Mouse (Mus musculus) MEL (cell line): ENCODE results near the gene Rtn4rl1. TPM values are rescaled to one million over a fixed set of nuclear protein-coding genes. Genes with fewer than 3 reads are reported as not detected.

Experiments used
- DNase-seq: peaks from one replicate; pipeline ENCODE4 v3.0.0; 2011; ENCODE audit warnings: low read depth, low spot score
- H3K27ac ChIP-seq: 2 replicates; pipeline ENCODE4 v1.5.1; 2012; ENCODE audit warnings: low read depth, mild to moderate bottlenecking, control low read depth, low read length, moderate library complexity; ENCODE audit not compliant: control insufficient read depth
- H3K27me3 ChIP-seq, 2 experiments: fragments of 150-350 bp in 1 of 2; sonication (generic) in 1 of 2; 2 replicates each; pipeline ENCODE4 v1.6.1; 2012; ENCODE audit warnings: low read length in 2 of 2, mild to moderate bottlenecking in 2 of 2, improper control_type of control experiment in 1 of 2, moderate library complexity in 1 of 2; ENCODE audit not compliant: insufficient read depth in 2 of 2, control insufficient read depth in 1 of 2
- H3K36me3 ChIP-seq, 2 experiments: 2 replicates each; pipeline ENCODE4 v1.6.1; 2012 to 2014; ENCODE audit warnings: low read length in 2 of 2, improper control_type of control experiment in 1 of 2, inconsistent platforms in 1 of 2, mild to moderate bottlenecking in 1 of 2; ENCODE audit not compliant: insufficient read depth in 2 of 2, control insufficient read depth in 1 of 2
- H3K4me1 ChIP-seq, 2 experiments: fragments of 150-350 bp in 1 of 2; sonication (generic) in 1 of 2; 2 replicates each; pipeline ENCODE4 v1.6.1; 2012; ENCODE audit warnings: low read length in 2 of 2, improper control_type of control experiment in 1 of 2, mild to moderate bottlenecking in 1 of 2; ENCODE audit not compliant: insufficient read depth in 2 of 2, control insufficient read depth in 1 of 2
- H3K4me3 ChIP-seq, 2 experiments: fragments of 150-350 bp in 1 of 2; sonication (generic) in 1 of 2; 2 replicates each; pipeline ENCODE4 v1.5.1; 2012; ENCODE audit warnings: low read depth in 2 of 2, low read length in 2 of 2, mild to moderate bottlenecking in 2 of 2, moderate library complexity in 2 of 2, control low read depth in 1 of 2, improper control_type of control experiment in 1 of 2; ENCODE audit not compliant: control insufficient read depth in 1 of 2, insufficient read depth in 1 of 2
- H3K79me2 ChIP-seq: 2 replicates; pipeline ENCODE4 v1.6.1; 2012; ENCODE audit warnings: mild to moderate bottlenecking, low read length, moderate library complexity; ENCODE audit not compliant: control insufficient read depth, poor library complexity, insufficient read depth
- H3K9ac ChIP-seq: 2 replicates; pipeline ENCODE4 v1.6.1; 2012; ENCODE audit warnings: low read depth, mild to moderate bottlenecking, control low read depth, low read length, moderate library complexity; ENCODE audit not compliant: control insufficient read depth, poor library complexity, severe bottlenecking
- H3K9me3 ChIP-seq: fragments of 150-350 bp; sonication (generic); replicated peaks from 2 replicates; pipeline ENCODE4 v1.6.1; 2012; ENCODE audit warnings: mild to moderate bottlenecking, low read length, improper control_type of control experiment, moderate library complexity; ENCODE audit not compliant: insufficient read depth
- CHD1 ChIP-seq: IDR thresholded peaks from 2 replicates; pipeline ENCODE4 v1.6.1; 2012; ENCODE audit warnings: low read depth, mild to moderate bottlenecking, inconsistent platforms, low read length, improper control_type of control experiment
- CTCF ChIP-seq, 3 experiments: IDR thresholded peaks in 2 of 3; conservative IDR thresholded peaks in 1 of 3; 2 replicates each; pipeline ENCODE4 v1.5.1; 2011 to 2012; ENCODE audit warnings: low read length in 3 of 3, low read depth in 2 of 3, mild to moderate bottlenecking in 2 of 3, improper control_type of control experiment in 1 of 3, inconsistent platforms in 1 of 3, mixed read lengths in 1 of 3, moderate library complexity in 1 of 3; ENCODE audit not compliant: control insufficient read depth in 1 of 3, insufficient read depth in 1 of 3, poor library complexity in 1 of 3, severe bottlenecking in 1 of 3
- ELF1 ChIP-seq: IDR thresholded peaks from 2 replicates; pipeline ENCODE4 v1.6.1; 2014; ENCODE audit warnings: low read depth, mild to moderate bottlenecking, inconsistent platforms, low read length, improper control_type of control experiment, moderate library complexity
- EP300 ChIP-seq, 2 experiments: IDR thresholded peaks; 2 replicates each; pipeline ENCODE4 v1.6.1; 2011; ENCODE audit warnings: improper control_type of control experiment in 2 of 2, low read length in 2 of 2, low read depth in 1 of 2, mild to moderate bottlenecking in 1 of 2
- HCFC1 ChIP-seq: IDR thresholded peaks from 2 replicates; pipeline ENCODE4 v1.6.1; 2012; ENCODE audit warnings: low read depth, mild to moderate bottlenecking, inconsistent platforms, low read length, improper control_type of control experiment, moderate library complexity
- KAT2A ChIP-seq: conservative IDR thresholded peaks from 2 replicates; pipeline ENCODE4 v1.6.1; 2012; ENCODE audit warnings: low read depth, low read length, improper control_type of control experiment, inconsistent platforms
- MAFK ChIP-seq: IDR thresholded peaks from 2 replicates; pipeline ENCODE4 v1.6.1; 2011; ENCODE audit warnings: low read depth, mild to moderate bottlenecking, low read length, improper control_type of control experiment, borderline replicate concordance
- MAZ ChIP-seq: IDR thresholded peaks from 2 replicates; pipeline ENCODE4 v1.6.1; 2012; ENCODE audit warnings: low read depth, mild to moderate bottlenecking, inconsistent platforms, low read length, improper control_type of control experiment
- MXI1 ChIP-seq: IDR thresholded peaks from 2 replicates; pipeline ENCODE4 v1.6.1; 2011; ENCODE audit warnings: mild to moderate bottlenecking, low read depth, low read length, improper control_type of control experiment
- MYC ChIP-seq: IDR thresholded peaks from 2 replicates; pipeline ENCODE4 v1.6.1; 2011; ENCODE audit warnings: low read depth, mild to moderate bottlenecking, low read length, improper control_type of control experiment, moderate library complexity
- NELFE ChIP-seq: IDR thresholded peaks from 2 replicates; pipeline ENCODE4 v1.6.1; 2011; ENCODE audit warnings: low read depth, low read length, improper control_type of control experiment
- NRF1 ChIP-seq: IDR thresholded peaks from 2 replicates; pipeline ENCODE4 v1.6.1; 2014; ENCODE audit warnings: low read depth, mild to moderate bottlenecking, inconsistent platforms, low read length, improper control_type of control experiment, moderate library complexity; ENCODE audit not compliant: poor library complexity, insufficient read depth, severe bottlenecking
- POLR2A ChIP-seq, 2 experiments: IDR thresholded peaks; 2 replicates each; pipeline ENCODE4 v1.6.1; 2011 to 2012; ENCODE audit warnings: low read length in 2 of 2, mild to moderate bottlenecking in 2 of 2, control low read depth in 1 of 2, improper control_type of control experiment in 1 of 2, low read depth in 1 of 2, moderate library complexity in 1 of 2; ENCODE audit not compliant: control insufficient read depth in 1 of 2, insufficient read depth in 1 of 2, poor library complexity in 1 of 2
- POLR2AphosphoS2 ChIP-seq: IDR thresholded peaks from 2 replicates; pipeline ENCODE4 v1.6.1; 2011; ENCODE audit warnings: low read length, improper control_type of control experiment
- RAD21 ChIP-seq: IDR thresholded peaks from 2 replicates; pipeline ENCODE4 v1.6.1; 2011; ENCODE audit warnings: mild to moderate bottlenecking, low read depth, low read length, improper control_type of control experiment
- RCOR1 ChIP-seq: IDR thresholded peaks from 2 replicates; pipeline ENCODE4 v1.6.1; 2012; ENCODE audit warnings: low read depth, mild to moderate bottlenecking, inconsistent platforms, low read length, improper control_type of control experiment
- TAL1 ChIP-seq: IDR thresholded peaks from 2 replicates; pipeline ENCODE4 v1.6.1; 2012; ENCODE audit warnings: mild to moderate bottlenecking, inconsistent platforms, low read length, moderate library complexity, mixed read lengths
- TBP ChIP-seq: IDR thresholded peaks from 2 replicates; pipeline ENCODE4 v1.8.0; 2011; ENCODE audit warnings: low read depth, low read length, improper control_type of control experiment
- UBTF ChIP-seq: IDR thresholded peaks from 2 replicates; pipeline ENCODE4 v1.6.1; 2012; ENCODE audit warnings: low read depth, mild to moderate bottlenecking, inconsistent platforms, low read length, improper control_type of control experiment, moderate library complexity, borderline replicate concordance; ENCODE audit not compliant: insufficient read depth
- USF1 ChIP-seq: IDR thresholded peaks from 2 replicates; pipeline ENCODE4 v1.6.1; 2014; ENCODE audit warnings: low read depth, mild to moderate bottlenecking, inconsistent platforms, low read length, improper control_type of control experiment, moderate library complexity
- USF2 ChIP-seq, 2 experiments: IDR thresholded peaks; 2 replicates each; pipeline ENCODE4 v1.6.1; 2011 to 2012; ENCODE audit warnings: improper control_type of control experiment in 2 of 2, low read length in 2 of 2, borderline replicate concordance in 1 of 2, inconsistent platforms in 1 of 2, low read depth in 1 of 2, mild to moderate bottlenecking in 1 of 2; ENCODE audit not compliant: insufficient read depth in 1 of 2
- ZMIZ1 ChIP-seq: IDR thresholded peaks from 2 replicates; pipeline ENCODE4 v1.6.1; 2012; ENCODE audit warnings: low read depth, mild to moderate bottlenecking, inconsistent platforms, low read length, improper control_type of control experiment, moderate library complexity
- polyA plus RNA-seq, 2 experiments: library from polyadenylated mRNA; stranded (reverse) in 1 of 2; unstranded in 1 of 2; fragments of >175 nt in 1 of 2; fragments of >200 nt in 1 of 2; gene quantifications; 2 replicates each; pipeline versions ENCODE4 v1.2.1 to v1.2.4; 2012; ENCODE audit warnings: low replicate concordance in 2 of 2, low read depth in 1 of 2; ENCODE audit not compliant: insufficient read length in 2 of 2, insufficient read depth in 1 of 2, missing spikeins in 1 of 2
- total RNA-seq: library from RNA; depleted of rRNA; stranded (reverse); fragments of 300-350 nt; gene quantifications from 2 replicates; pipeline ENCODE4 v1.2.3, GENCODE M21; 2012

The Rtn4rl1 gene
- total and polyA plus RNA-seq, 3 experiments: 0.35 to 2.6 TPM; not detected in 1

DNA sequence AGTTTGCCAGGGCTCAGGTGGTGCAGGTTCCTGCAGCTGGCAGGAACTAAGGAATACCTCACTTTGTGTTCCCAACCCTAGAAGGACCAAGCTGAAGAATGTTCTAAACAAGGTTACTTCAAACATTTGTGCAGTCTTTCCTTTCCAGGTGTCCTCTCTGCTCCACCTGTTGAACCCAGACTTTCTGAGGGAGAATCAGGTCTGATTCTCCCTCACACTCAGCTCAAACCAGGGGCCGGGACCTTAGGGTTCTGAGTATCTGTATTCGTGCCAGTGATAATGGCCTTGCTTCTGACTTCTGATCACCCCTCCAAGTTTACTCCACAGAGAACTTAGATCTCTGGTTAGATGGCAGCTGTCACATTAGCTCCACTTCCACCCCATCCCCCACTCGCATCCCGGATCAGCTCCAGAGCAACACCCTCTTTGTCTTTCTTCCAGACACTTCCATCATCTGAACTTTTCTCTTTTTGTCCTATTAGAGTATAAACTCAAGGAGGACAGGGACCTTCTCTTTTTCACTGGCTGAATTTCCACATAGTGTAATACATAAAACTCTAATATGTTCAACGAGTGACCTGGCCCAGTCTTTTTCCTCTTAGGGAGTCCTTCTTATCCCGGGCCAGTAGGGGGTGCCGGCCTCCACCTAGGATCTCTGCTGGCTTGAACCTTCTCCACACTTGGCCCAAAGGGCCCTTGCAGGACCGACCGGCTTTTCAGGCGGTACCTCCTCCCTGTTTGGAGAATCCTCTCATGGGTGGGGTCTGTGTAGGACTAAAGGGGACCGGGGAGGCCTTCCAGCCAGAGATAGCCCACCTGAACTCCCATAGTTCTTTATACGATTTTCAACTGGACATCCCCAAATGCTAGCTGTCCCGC, 1.0 kb upstream of the Rtn4rl1 start (continued):
- TF ChIP-seq NRF1 (no peak), POLR2AphosphoS2 (no peak), UBTF (0 out of 2 replicates have a peak, but pooled peaks have one; percentile 35), NELFE (no peak), MYC (no peak), HCFC1 (no peak), TBP (peak; percentile 45; the same call in 1 of the 2 replicates), USF1 (no peak), USF2 (IDR thresholded peaks at IDR 0.05; ENCODE audit: borderline replicate concordance in 1 of 2, insufficient read depth in 1 of 2, low read depth in 1 of 2, low read length in 2 of 2) (no peak), MAFK (no peak), POLR2A (IDR thresholded peaks at IDR 0.05; ENCODE audit: control insufficient read depth in 1 of 2, insufficient read depth in 1 of 2, low read depth in 1 of 2, low read length in 2 of 2, poor library complexity in 1 of 2) (no peak), RCOR1 (no peak)

GRCm38 (mm10) chr11:75194121-75194849, 702 bp downstream of the Rtn4rl1 start:
- Histone ChIP-seq H3K79me2 (peaks cover 9% of the 10 kb centered on the region), H3K36me3 (peaks cover 0 to 3% of the 10 kb centered on the region in 2 experiments; a peak in 1 of 4 replicates), H3K27ac (no peak overlapping the region), H3K4me3 (peak overlapping the region; percentile 68 to 80), H3K9me3 (no peaks in the 10 kb centered on the region), H3K27me3 (peaks cover 2 to 15% of the 10 kb centered on the region in 2 experiments; a peak in 2 of 4 replicates), H3K4me1 (peaks cover 2 to 14% of the 10 kb centered on the region in 2 experiments; a peak in 3 of 4 replicates), H3K9ac (peak overlapping the region; percentile 69)
- peak; percentile 57 for DNase-seq
- TF ChIP-seq MXI1 (0 out of 2 replicates have a peak, but pooled peaks have one; percentile 13), CHD1 (no peak), ZMIZ1 (no peak), CTCF (IDR thresholded peaks at IDR 0.05 in 2 of 3, conservative IDR thresholded peaks at IDR 0.05 in 1 of 3; ENCODE audit: control insufficient read depth in 1 of 3, insufficient read depth in 1 of 3, low read depth in 2 of 3, low read length in 3 of 3, poor library complexity in 1 of 3, severe bottlenecking in 1 of 3) (0 out of 6 replicates have a peak, but pooled peaks of 1 of the 3 experiments have one; percentile 1), ELF1 (no peak), POLR2AphosphoS2 (no peak), MAZ (no peak), KAT2A (no peak), EP300 (IDR thresholded peaks at IDR 0.05; ENCODE audit: low read depth in 1 of 2, low read length in 2 of 2) (no peak), TAL1 (no peak), RAD21 (no peak), NELFE (0 out of 2 replicates have a peak, but pooled peaks have one; percentile 10)
